Mouse (Mus musculus) heart, adult 2 months (tissue): ENCODE data around the gene Tbc1d13.

ENCODE experiments used
- CTCF ChIP-seq: fragments of 200-600 bp; IDR thresholded peaks from 2 replicates; pipeline ENCODE4 v1.8.1; 2022; ENCODE audit warnings: antibody characterized with exemption, mild to moderate bottlenecking, moderate library complexity
- EP300 ChIP-seq: fragments of 200-500 bp; IDR thresholded peaks from 2 replicates; pipeline ENCODE4 v1.6.1; 2011; ENCODE audit warnings: low read depth, low read length, control low read depth; ENCODE audit not compliant: insufficient read depth
- POLR2A ChIP-seq: fragments of 200-500 bp; IDR thresholded peaks from 2 replicates; pipeline ENCODE4 v1.6.1; 2011; ENCODE audit warnings: mild to moderate bottlenecking, low read depth, low read length, control low read depth; ENCODE audit not compliant: insufficient read depth

GRCm38 (mm10) chr2:30084632-30085031, 48.9 kb upstream of the Tbc1d13 start:
- no peak for TF ChIP-seq EP300
- TF ChIP-seq CTCF: no peak
- no peak for TF ChIP-seq POLR2A
